Mouse (Mus musculus) regulatory T cell (primary cell): Measurements from ENCODE around the gene Noxred1.
"Not testable (repeated sequence)": the region's sequence is repeated elsewhere in the genome, so short reads cannot be mapped to it uniquely, and the experiment has no call there.

ENCODE experiments used
- in situ Hi-C: fragments of 300-600 bp; cut with MboI, MseI; formaldehyde crosslinking; loops from one replicate; pipeline ENCODE4 v1.15.1; 2025; ENCODE audit warnings: high pct_unique_total_duplicates

Gene Noxred1

DNA sequence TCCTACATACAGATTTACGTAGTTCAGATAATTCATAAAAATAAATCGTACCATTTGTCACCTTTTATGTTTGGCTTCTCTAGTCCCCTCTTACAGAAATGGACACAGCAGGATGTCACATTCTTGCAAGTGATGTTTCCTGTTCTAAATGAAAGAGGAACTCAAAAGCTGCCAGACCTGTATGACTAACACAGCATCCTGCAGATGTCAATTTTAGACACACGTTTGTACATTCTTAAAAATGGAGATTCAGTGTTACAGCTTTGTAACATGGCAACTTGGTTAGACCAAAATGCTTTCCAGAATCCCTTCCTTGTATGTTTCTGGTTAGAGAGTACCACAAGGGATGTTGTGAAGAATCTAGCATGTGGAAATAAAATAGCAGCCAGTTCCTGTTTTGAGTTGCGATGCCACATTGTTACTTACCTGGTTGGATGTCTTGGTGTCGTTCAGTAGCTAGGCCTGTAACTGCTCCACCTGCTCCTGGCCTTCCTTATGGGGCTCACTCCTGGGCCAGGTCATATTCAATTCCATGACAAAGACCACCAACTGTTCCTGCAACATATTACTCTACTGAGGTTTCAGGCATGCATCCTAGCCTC is 1.5 kb downstream of the Noxred1 start:
- in situ Hi-C loops = no loop called here

GRCm38 (mm10) chr12:87230379-87230895 is 8.1 kb downstream of the Noxred1 start:
- in situ Hi-C loops = no loop called here

GRCm38 (mm10) chr12:87229633-87230032 is 8.9 kb downstream of the Noxred1 start:
- in situ Hi-C loops = no loop called here

GRCm38 (mm10) chr12:87226801-87227200 is 11.7 kb downstream of the Noxred1 start:
- in situ Hi-C loops = no loop called here

DNA sequence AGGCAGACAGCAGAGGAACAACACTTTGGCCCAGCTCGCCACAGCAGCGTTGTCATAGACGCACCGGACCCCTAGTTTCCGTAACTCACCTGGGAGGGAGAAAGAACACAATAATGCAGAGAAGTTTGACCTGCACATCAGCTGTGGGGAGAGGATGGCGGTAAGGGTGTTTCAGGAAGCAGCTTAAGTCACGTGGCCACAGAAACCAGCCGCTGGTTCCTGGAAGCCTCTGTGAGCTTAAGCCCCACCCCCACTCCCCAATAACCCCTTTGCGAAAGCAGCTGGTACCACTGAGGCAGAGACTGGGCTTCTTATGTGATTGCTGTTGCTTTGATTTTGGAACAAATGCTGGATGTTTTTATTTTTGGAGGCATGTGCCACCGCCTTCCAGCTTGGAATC is 13.6 kb downstream of the Noxred1 start:
- in situ Hi-C loops = no loop called here

DNA sequence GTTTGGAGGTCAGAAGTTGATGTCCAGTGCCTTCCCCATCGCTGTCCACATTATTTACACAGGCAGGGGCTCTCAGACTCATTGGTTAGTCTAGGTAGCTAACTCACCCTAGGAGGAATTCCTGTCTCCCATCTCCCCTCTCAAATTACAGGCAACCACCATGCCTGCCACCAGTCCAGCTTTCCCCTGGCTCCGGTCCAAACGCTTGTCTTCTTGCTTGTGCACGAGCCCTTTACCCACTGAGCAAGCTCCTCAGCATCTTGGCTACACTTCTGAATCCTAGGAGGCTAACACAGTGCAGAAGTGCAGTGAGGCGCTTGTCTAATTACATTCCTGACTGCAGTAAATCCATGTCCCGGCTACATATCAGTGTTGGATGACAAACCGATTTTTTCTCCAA is 19.2 kb downstream of the Noxred1 start:
- in situ Hi-C loops = no loop called here

- in situ Hi-C loops = no loop called here
These were observed 20.9 kb downstream of the Noxred1 start for GRCm38 (mm10) chr12:87217596-87217995.

DNA sequence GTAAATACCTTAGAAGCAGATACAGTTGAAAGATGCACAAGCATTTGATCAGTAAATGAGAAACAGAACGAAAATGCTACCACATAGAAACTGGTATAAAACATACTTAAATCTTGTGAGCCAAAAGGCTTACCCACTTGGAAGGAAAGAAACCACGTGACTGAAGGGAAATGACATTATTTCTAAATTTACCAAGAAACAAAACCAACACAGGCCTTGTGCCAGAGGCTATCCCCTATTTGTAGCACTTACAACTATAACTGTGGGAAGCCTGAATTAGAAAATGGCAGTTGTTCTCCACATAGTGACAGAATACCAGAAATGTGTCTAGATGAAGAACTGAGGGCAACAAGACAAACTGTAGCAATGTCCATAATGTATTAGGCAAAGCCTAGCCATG is 22.5 kb downstream of the Noxred1 start:
- in situ Hi-C loops = no loop called here

DNA sequence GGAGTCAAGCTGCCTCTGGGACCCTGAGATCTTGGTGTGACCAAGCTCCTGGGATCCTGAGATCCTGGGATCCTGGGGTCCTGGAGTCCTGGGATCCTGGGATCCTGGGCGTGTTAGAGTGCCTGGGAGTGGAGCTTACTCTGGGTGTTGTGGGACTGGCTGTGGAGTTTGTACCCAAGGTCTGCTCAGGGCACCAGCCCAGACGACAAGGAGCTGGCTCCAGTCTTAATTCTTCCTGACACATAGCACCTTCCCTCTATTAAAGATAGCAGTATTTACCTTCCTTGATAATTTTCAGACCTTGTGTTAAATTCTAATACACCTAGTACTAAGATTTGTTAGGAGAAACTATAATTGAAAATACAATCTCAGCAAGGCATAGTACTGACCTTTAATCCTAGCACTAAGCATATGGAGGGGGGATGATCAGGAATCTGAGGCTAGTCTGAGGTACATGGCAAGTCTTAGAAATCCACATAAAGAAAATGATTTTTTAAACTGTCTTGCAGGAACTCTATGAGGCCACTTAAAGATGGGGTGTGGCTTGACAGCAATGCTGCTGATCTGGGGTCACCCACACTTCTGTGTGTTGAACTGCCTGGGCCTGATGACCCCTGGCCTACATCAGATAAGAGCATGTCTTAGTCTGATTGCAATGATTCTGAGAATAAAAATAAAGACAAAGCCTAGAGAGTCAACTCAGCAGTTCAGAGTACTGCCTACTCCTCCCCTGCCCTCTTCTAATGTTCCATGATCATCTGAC is 25.5 kb downstream of the Noxred1 start:
- in situ Hi-C loops = no loop called here

DNA sequence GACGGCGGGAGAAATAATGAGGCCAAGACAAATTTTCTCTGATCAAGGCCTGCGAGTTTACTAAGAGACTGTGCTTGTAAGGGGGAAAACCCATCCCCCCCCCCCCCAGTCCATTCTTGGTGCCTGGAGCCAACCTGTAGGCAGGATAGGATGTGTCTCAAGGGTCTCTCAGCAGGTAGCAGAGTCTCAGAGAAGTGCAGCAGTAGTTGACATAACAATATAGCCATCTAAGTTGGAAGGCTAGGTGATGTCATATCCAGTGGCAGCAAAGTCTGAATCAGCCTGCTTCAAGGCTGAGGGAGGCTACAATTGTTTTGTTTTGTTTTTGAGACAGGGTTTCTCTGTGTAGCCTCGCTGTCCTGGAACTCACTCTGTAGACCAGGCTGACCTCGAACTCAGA is 32.7 kb downstream of the Noxred1 start:
- in situ Hi-C loops = not testable (repeated sequence)

GRCm38 (mm10) chr12:87201694-87202093 is 36.8 kb downstream of the Noxred1 start:
- in situ Hi-C loops = loop anchor here (5.0 kb wide), 2 partner anchors 49 to 61 kb away; no protein-coding TSS in a partner anchor

DNA sequence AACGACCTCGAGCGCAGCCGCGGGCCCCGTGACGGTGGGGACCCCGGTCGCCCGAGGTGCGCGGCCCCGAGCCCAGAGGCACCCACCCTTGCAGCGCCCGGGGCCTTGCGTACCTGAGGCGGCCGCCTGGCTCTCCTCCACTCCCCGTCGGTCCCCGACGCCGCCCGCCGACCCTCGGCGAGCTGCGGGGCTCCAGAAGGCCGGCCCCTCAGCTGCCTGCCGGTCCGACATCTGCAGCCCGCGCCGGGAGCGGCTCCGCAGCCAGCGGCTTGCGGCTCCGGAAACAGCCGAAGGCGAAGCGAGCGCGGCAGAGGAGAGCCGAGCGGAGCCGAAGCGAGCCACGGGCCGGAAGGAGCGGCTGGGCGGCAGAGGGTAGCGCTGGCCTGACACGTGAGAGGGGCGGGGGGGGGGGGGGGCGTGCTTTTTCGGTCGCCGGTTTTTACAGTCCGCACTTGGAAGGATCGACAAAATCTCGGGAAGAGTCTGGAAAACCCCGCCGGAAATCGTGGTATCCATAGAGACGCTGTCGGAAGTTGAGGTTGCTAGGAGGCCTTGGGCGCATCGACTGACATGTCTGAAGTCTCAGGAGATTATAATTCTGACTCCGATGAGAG is 38.5 kb downstream of the Noxred1 start, which contains the start of gene Tmed8:
Gene Tmed8 (minus strand): TSS at position 482 of the 614 bp plus-strand sequence.
- in situ Hi-C loops = loop anchor here (5.0 kb wide), 2 partner anchors 48 to 62 kb away; no protein-coding TSS in a partner anchor

- in situ Hi-C loops = no loop called here
These were observed 39.1 kb downstream of the Noxred1 start, which contains the start of gene Samd15 for GRCm38 (mm10) chr12:87199206-87199972. TSS of gene Samd15 (plus strand) at chr12:87199723.

DNA sequence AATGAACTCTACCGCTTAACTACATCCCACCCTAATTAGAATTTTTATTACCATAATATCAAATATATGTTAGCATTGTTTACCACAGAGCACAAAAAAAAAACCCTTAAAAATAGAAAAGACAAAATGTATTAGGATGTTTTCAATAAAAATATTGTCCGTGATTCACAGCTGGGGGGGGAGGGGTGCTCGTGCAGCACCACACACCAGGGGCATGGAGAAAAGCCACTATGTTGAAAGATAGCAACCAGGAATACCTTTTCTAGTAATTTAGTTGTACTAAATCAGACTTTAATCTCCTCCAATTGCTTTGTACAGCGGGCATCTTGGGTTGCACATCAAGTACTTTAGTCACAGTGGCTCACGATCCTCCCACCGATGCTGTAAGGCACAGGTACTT is 39.7 kb downstream of the Noxred1 start:
- in situ Hi-C loops = no loop called here

DNA sequence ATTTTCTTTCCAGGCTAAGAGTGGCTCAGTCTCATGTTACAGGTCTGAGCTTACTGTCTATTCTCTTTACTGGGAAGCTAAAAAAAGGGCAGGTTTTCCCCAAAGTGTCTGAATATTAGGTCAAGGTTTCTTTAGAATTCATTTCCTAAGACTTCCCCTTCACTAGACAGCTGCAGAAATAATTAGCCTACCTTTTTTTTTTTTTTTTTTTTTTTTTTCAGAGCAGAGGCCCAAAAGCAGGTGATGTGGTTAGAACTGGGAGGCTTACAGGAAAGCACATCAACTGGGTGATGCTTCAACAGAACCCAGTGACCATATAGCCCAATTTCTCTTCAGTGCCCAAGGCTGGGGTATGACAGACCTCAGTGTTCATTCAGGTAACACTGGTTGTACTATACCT is 42.2 kb downstream of the Noxred1 start:
- in situ Hi-C loops = no loop called here

- in situ Hi-C loops = no loop called here
These were observed 43.5 kb downstream of the Noxred1 start for GRCm38 (mm10) chr12:87195069-87195468.

DNA sequence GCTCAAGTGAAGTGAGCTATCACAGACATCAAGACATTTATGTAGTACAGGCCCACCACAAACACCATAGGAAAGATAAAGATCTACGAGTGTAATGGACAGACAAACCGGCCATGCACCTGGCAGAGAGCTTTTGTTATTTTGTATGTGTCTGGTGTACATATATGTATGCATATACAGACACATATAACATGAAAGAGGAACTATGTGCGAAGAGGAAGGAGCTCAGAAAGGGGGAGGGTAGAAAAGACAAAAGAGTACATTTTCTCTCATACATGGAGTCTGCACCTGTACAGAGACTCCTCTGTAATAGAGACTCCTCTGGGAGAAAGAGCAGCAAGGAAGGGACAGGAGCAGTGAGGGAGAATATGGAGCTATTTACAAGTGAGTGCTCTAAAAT is 45.5 kb downstream of the Noxred1 start:
- in situ Hi-C loops = no loop called here

DNA sequence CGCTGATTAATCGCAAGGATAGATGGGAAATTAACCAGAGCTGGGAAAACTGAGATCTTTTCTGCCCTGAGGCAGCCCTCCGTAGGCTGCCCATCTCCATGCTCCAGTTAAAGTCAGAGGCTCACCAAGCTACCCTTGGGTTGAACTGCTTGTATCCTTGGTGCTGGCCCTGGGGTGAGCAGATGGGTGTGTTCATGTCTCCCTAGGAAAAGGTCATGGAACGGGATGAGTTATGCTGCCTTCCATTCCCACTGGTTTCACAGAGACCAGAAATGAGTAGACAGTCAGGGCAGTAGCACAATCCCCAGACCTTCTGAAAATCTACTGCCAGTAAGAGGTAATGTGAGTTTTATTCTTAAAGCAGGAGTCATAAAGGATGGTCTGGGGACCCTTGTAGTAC is 60.9 kb downstream of the Noxred1 start:
- in situ Hi-C loops = no loop called here

- in situ Hi-C loops = no loop called here
These were observed 63.2 kb downstream of the Noxred1 start for GRCm38 (mm10) chr12:87175194-87175946.
